Mouse (Mus musculus): ENCODE measurements at regions not wholly inside any gene's neighbourhood (a gene's known extent, or its start where the extent isn't known, plus 50 kb on each side); places are given as distances from the start of the nearest gene placed in this dataset.

DNA sequence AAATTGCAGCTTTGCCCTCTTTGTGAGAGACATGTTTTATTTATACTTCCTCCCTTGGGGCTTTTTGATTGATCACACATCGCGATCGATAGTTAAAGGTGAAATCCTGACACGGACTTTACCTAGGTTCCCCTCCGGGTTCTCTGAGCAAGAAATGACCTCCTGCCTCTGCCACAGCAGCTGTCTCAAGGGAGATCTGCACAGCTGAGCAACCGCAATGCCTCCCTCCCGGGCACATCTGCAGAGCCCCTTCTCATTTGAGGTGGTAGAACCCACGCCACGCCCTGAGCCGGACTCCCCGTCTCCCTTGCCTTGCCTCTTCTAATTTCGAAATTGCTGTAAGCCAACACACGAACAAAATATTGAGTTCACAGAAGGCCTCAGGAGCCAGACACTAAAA lies 78.2 kb upstream of the Cacna2d3 start:
- Histone ChIP-seq H3K4me3 (ENCODE audit: low read depth, low read length) (no peak overlapping the region), H3K27me3 (ENCODE audit: insufficient read depth, low read length) (no peaks in the 10 kb centered on the region), H3K4me1 (ENCODE audit: insufficient read depth, low read depth, low read length) (no peaks in the 10 kb centered on the region), H3K9me3 (replicated peaks) (peaks cover 38% of the 10 kb centered on the region), H3K36me3 (replicated peaks) (no peaks in the 10 kb centered on the region)
- DNase-seq (ENCODE audit: low spot score) (no peak), ATAC-seq (ENCODE audit: extremely low read depth, insufficient number of reproducible peaks, low FRiP score, poor library complexity, severe bottlenecking) (no peak)
- no peak for TF ChIP-seq POLR2AphosphoS5 (IDR thresholded peaks at IDR 0.05; ENCODE audit: insufficient replicate concordance, low read depth, low read length)

DNA sequence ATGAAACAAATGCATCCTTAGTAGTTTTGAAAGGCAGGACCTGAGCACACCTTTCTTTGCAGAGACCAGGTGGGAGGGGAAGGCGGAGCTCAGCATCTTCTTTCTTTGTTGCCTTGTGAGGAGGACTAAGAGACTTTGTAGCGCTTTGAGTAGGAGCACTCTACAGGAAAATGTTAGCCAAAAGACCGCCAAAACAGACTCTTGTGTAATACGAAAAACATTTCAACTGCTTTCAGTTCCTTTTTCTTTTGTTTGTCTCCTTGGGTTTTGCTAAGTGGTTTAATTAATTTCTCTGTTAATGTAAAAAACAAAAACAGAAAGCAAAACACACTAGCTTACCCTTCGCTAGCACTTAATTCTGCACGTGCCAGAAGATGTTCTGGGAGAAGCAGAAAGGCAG lies 83.6 kb upstream of the Cacna2d3 start:
- TF ChIP-seq GATA1 (IDR thresholded peaks at IDR 0.05; ENCODE audit: borderline replicate concordance, low read length) = no peak
- no peak for TF ChIP-seq CTCF (IDR thresholded peaks at IDR 0.05; ENCODE audit: low read depth, low read length)
- no peak for TF ChIP-seq GATA2 (IDR thresholded peaks at IDR 0.05; ENCODE audit: borderline replicate concordance, low read depth, low read length)
- no peak for TF ChIP-seq POLR2AphosphoS5 (IDR thresholded peaks at IDR 0.05; ENCODE audit: insufficient replicate concordance, low read depth, low read length)
- no peak for TF ChIP-seq TAL1 (conservative IDR thresholded peaks at IDR 0.05; ENCODE audit: low read depth, low read length)
- H3K27me3 ChIP-seq (ENCODE audit: insufficient read depth, low read length) = no peaks in the 10 kb centered on the region
- H3K9me3 ChIP-seq (replicated peaks) = peaks cover 22% of the 10 kb centered on the region
- no peak overlapping the region for H3K4me3 ChIP-seq (ENCODE audit: low read depth, low read length)
- no peaks in the 10 kb centered on the region for H3K36me3 ChIP-seq (replicated peaks)
- H3K4me1 ChIP-seq (ENCODE audit: insufficient read depth, low read depth, low read length) = no peaks in the 10 kb centered on the region
- ATAC-seq (ENCODE audit: extremely low read depth, insufficient number of reproducible peaks, low FRiP score, poor library complexity, severe bottlenecking) (no peak), DNase-seq (ENCODE audit: low spot score) (no peak)

DNA sequence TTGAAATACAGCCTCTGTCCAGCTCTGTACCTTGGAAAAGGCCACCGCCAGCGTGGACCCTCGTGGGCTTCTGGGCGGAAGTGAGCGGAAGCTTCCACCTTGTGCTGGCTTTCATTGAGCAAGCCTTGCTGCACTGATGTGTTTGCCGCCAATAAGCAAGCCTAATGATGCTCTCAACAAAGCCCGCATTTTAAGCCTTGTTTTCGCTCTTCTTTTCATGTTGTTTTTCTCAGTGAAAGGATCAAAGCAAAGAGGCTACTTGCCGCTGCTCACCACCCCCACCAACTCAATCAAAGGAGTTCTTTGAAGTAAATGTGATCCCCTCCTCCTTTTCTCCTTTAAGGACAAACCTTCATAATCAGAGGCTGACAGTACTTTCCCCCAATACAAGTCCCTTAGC lies 86.2 kb upstream of the Cacna2d3 start:
- DNase-seq (ENCODE audit: low spot score) (no peak), ATAC-seq (ENCODE audit: extremely low read depth, insufficient number of reproducible peaks, low FRiP score, poor library complexity, severe bottlenecking) (no peak)
- Histone ChIP-seq H3K27me3 (ENCODE audit: insufficient read depth, low read length) (no peaks in the 10 kb centered on the region), H3K4me1 (ENCODE audit: insufficient read depth, low read depth, low read length) (no peaks in the 10 kb centered on the region), H3K36me3 (replicated peaks) (no peaks in the 10 kb centered on the region), H3K9me3 (replicated peaks) (peaks cover 22% of the 10 kb centered on the region), H3K4me3 (ENCODE audit: low read depth, low read length) (no peak overlapping the region)
- TF ChIP-seq CTCF (IDR thresholded peaks at IDR 0.05; ENCODE audit: low read depth, low read length) = no peak
- TF ChIP-seq POLR2AphosphoS5 (IDR thresholded peaks at IDR 0.05; ENCODE audit: insufficient replicate concordance, low read depth, low read length) = no peak
- TF ChIP-seq GATA2 (IDR thresholded peaks at IDR 0.05; ENCODE audit: borderline replicate concordance, low read depth, low read length) = no peak
- TF ChIP-seq GATA1 (IDR thresholded peaks at IDR 0.05; ENCODE audit: borderline replicate concordance, low read length) = no peak
- TF ChIP-seq TAL1 (conservative IDR thresholded peaks at IDR 0.05; ENCODE audit: low read depth, low read length) = no peak

DNA sequence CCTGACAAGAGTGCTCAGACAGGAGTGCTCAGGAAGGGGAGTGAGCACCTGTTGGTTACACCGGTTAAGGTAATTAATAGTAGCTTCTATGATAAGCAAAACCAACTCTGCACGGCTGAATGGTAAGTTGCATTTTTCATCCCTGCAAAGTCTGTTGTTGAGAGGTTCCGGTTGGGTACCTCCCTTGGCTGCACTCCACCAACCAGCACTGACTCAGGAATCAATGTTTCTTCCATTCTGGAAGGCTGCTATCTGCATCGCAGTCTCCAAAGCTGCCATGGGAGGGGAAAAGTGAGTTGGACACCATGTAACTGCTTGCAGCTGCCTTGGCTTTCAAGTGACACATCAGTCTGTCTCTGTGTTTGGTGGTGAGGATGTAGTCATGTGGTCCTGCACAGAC lies 93.0 kb upstream of the Cacna2d3 start:
- H3K36me3 ChIP-seq (replicated peaks) = no peaks in the 10 kb centered on the region
- ATAC-seq (ENCODE audit: extremely low read depth, insufficient number of reproducible peaks, low FRiP score, poor library complexity, severe bottlenecking) (no peak), DNase-seq (ENCODE audit: low spot score) (no peak)
- H3K4me3 ChIP-seq (ENCODE audit: low read depth, low read length) = no peak overlapping the region
- no peaks in the 10 kb centered on the region for H3K27me3 ChIP-seq (ENCODE audit: insufficient read depth, low read length)
- TF ChIP-seq GATA2 (IDR thresholded peaks at IDR 0.05; ENCODE audit: borderline replicate concordance, low read depth, low read length) = no peak
- no peak for TF ChIP-seq POLR2AphosphoS5 (IDR thresholded peaks at IDR 0.05; ENCODE audit: insufficient replicate concordance, low read depth, low read length)
- TF ChIP-seq TAL1 (conservative IDR thresholded peaks at IDR 0.05; ENCODE audit: low read depth, low read length) = no peak
- H3K4me1 ChIP-seq (ENCODE audit: insufficient read depth, low read depth, low read length) = no peaks in the 10 kb centered on the region
- H3K9me3 ChIP-seq (replicated peaks) = peaks cover 27% of the 10 kb centered on the region

DNA sequence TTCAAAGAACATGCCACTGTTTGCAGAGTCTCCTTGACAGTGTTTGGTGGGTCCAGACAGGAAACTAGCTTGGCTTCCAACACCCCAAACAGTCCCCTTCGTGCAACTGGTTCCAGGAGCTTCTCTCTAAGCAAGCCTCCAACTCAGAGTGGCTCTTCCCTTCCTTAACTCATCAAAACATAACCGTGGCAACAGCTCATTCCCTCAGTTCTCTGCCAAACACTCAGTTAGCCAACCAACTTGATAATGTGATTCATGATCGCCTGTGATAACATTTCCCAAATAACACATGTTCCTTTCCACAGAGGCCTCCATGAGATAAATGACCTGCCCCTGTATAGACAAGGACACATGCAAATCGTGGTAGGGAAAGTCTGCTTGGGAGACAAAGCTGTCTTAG lies 95.9 kb upstream of the Cacna2d3 start:
- no peak for ATAC-seq (ENCODE audit: extremely low read depth, insufficient number of reproducible peaks, low FRiP score, poor library complexity, severe bottlenecking)
- DNase-seq (ENCODE audit: low spot score) = no peak

DNA sequence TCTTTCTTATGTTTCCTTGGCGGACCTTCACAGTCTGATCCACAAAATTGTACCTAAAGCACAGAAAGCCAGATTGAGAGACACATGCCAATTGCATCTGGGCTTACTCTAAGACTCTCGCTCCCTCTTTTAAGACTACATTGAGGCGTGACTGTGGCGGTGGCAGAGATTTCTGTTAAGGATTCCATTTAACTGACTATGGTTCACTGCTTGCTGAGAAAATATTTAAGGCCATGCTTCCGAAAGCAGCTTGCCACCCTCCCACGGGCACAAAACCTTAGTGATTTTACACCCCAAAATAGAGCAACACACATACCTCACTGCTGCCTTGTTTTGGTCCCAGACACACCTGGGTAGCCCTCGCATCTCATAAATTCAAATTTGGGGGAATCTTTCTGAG lies 96.6 kb upstream of the Cacna2d3 start:
- TF ChIP-seq POLR2AphosphoS5 (IDR thresholded peaks at IDR 0.05; ENCODE audit: insufficient replicate concordance, low read depth, low read length) (no peak), GATA1 (IDR thresholded peaks at IDR 0.05; ENCODE audit: borderline replicate concordance, low read length) (no peak)
- no peak for ATAC-seq (ENCODE audit: extremely low read depth, insufficient number of reproducible peaks, low FRiP score, poor library complexity, severe bottlenecking)

More for the DNA sequence above, 95.9 kb upstream of the Cacna2d3 start:
- H3K36me3 ChIP-seq (replicated peaks) = no peaks in the 10 kb centered on the region
- no peaks in the 10 kb centered on the region for H3K27me3 ChIP-seq (ENCODE audit: insufficient read depth, low read length)
- H3K9me3 ChIP-seq (replicated peaks) = peaks cover 23% of the 10 kb centered on the region
- TF ChIP-seq CTCF (IDR thresholded peaks at IDR 0.05; ENCODE audit: low read depth, low read length) (no peak), GATA1 (IDR thresholded peaks at IDR 0.05; ENCODE audit: borderline replicate concordance, low read length) (no peak), GATA2 (IDR thresholded peaks at IDR 0.05; ENCODE audit: borderline replicate concordance, low read depth, low read length) (no peak), TAL1 (conservative IDR thresholded peaks at IDR 0.05; ENCODE audit: low read depth, low read length) (no peak), POLR2AphosphoS5 (IDR thresholded peaks at IDR 0.05; ENCODE audit: insufficient replicate concordance, low read depth, low read length) (no peak)
- no peaks in the 10 kb centered on the region for H3K4me1 ChIP-seq (ENCODE audit: insufficient read depth, low read depth, low read length)
- H3K4me3 ChIP-seq (ENCODE audit: low read depth, low read length) = no peak overlapping the region

DNA sequence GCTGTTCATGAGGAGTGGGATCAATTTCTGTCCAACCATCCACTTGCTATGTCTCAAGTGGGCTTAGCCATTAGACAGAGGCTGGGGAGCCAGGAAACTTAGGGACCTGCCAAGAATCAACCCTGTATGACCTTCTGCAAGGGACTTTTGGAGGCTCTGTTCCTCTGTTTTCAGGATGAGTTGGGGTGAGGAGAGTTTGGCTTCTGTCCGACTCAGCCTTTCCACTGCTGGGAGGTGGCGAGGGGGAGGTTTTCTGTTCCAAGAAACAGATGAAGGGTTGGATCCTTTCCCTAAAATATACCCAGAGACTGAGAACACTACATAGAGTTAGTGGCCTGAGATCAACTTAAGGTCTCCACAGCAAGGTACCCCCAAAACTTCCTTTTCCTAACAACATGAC lies 97.1 kb upstream of the Cacna2d3 start:
- TF ChIP-seq TAL1 (conservative IDR thresholded peaks at IDR 0.05; ENCODE audit: low read depth, low read length) (no peak), GATA1 (IDR thresholded peaks at IDR 0.05; ENCODE audit: borderline replicate concordance, low read length) (no peak), GATA2 (IDR thresholded peaks at IDR 0.05; ENCODE audit: borderline replicate concordance, low read depth, low read length) (no peak), CTCF (IDR thresholded peaks at IDR 0.05; ENCODE audit: low read depth, low read length) (no peak), POLR2AphosphoS5 (IDR thresholded peaks at IDR 0.05; ENCODE audit: insufficient replicate concordance, low read depth, low read length) (no peak)
- H3K9me3 ChIP-seq (replicated peaks) = peaks cover 17% of the 10 kb centered on the region
- DNase-seq (ENCODE audit: low spot score) (no peak), ATAC-seq (ENCODE audit: extremely low read depth, insufficient number of reproducible peaks, low FRiP score, poor library complexity, severe bottlenecking) (no peak)
- H3K4me1 ChIP-seq (ENCODE audit: insufficient read depth, low read depth, low read length) = no peaks in the 10 kb centered on the region
- no peaks in the 10 kb centered on the region for H3K27me3 ChIP-seq (ENCODE audit: insufficient read depth, low read length)
- H3K36me3 ChIP-seq (replicated peaks) = no peaks in the 10 kb centered on the region
- no peak overlapping the region for H3K4me3 ChIP-seq (ENCODE audit: low read depth, low read length)

More for the DNA sequence above, 96.6 kb upstream of the Cacna2d3 start:
- H3K4me1 ChIP-seq (ENCODE audit: insufficient read depth, low read depth, low read length) = no peaks in the 10 kb centered on the region
- DNase-seq (ENCODE audit: low spot score) = no peak
- no peaks in the 10 kb centered on the region for H3K36me3 ChIP-seq (replicated peaks)
- H3K9me3 ChIP-seq (replicated peaks) = peaks cover 22% of the 10 kb centered on the region
- H3K4me3 ChIP-seq (ENCODE audit: low read depth, low read length) = no peak overlapping the region
- H3K27me3 ChIP-seq (ENCODE audit: insufficient read depth, low read length) = no peaks in the 10 kb centered on the region

Measured in G1E (cell line).